Mouse (Mus musculus): ENCODE results near the gene Uck1. TPM values are rescaled to one million over a fixed set of nuclear protein-coding genes. Genes with fewer than 3 reads are reported as not detected.
A peak's percentile ranks its signal among the peaks of the same experiment; 100 is the strongest.

Uck1 gene
- polyA plus RNA-seq (2012; fragmentation: generic; extraction: Trizol): 47.7 TPM
- long read RNA-seq, experiment 1, transcript Uck1-201 (7 exons, 2,005 nt): major isoform, 30 of 36 reads
- long read RNA-seq, experiment 1, partial matches to known transcripts: 1 of 36 reads
- long read RNA-seq, experiment 1, other reads (novel, unspliced or antisense): 5 of 36 reads
- long read RNA-seq, experiment 2, transcript Uck1-201 (7 exons, 2,005 nt): major isoform, 250 of 257 reads
- long read RNA-seq, experiment 2, partial matches to known transcripts: 2 of 257 reads
- long read RNA-seq, experiment 2, other reads (novel, unspliced or antisense): 5 of 257 reads

DNA sequence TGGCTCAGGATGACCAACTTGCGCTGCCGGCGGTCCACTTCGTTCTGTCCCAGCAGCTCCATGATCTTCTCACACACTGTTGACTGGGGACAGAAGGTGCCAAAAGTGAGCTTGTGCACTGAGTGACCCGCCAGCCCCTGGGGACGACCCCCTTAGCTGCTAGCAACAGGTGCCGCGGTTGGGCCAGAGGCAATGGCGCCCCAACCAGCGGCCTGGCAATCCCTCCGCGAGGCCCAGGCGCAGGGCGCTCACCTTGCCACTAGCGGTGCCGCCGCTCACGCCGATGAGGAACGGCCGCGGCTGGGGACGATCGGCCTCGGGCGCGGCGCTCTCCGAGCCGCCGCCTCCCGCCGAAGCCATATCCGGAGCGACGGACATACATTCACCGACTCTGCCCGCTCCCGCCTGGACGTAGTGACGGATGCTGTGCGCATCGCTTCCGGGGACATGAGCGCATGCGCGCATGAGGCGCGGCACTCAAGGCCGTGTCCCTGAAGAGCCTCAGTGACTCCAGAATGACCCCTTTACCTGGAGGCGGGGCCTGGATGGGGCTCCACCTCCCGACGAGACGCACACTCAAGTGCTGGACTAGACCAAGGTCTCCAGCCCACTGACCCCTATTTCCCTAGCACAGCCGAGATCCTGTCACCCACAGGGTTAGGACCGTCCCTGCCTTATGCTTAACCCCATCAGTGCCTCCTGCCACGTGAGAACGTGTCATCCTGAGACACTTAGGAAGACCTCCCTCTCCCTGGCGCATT is at the start of gene Uck1:
TSS of gene Uck1 (minus strand) at position 503 of the 761 bp plus-strand sequence.
- H3K27me3 ChIP-seq (ENCODE audit: control insufficient read depth, insufficient read depth, insufficient read length): no peaks in the 10 kb centered on the region
- peaks cover 20% of the 10 kb centered on the region for H3K79me2 ChIP-seq (ENCODE audit: control insufficient read depth, insufficient read depth)
- no peak for TF ChIP-seq USF1 (IDR thresholded peaks at IDR 0.05; ENCODE audit: low read depth)
- TF ChIP-seq MAX (IDR thresholded peaks at IDR 0.05): peak; percentile 84
- H3K79me3 ChIP-seq (ENCODE audit: low read depth): peaks cover 12% of the 10 kb centered on the region
- peak within 1 kb of the TSS; percentile 71 for H3K4me3 ChIP-seq (ENCODE audit: insufficient read depth, poor library complexity, severe bottlenecking)
- H3K36me3 ChIP-seq (ENCODE audit: control insufficient read depth, insufficient read depth): peaks cover 34% of the 10 kb centered on the region
- peak within 1 kb of the TSS; percentile 95 for H3ac ChIP-seq (ENCODE audit: control insufficient read depth, insufficient read length, low read depth)

DNA sequence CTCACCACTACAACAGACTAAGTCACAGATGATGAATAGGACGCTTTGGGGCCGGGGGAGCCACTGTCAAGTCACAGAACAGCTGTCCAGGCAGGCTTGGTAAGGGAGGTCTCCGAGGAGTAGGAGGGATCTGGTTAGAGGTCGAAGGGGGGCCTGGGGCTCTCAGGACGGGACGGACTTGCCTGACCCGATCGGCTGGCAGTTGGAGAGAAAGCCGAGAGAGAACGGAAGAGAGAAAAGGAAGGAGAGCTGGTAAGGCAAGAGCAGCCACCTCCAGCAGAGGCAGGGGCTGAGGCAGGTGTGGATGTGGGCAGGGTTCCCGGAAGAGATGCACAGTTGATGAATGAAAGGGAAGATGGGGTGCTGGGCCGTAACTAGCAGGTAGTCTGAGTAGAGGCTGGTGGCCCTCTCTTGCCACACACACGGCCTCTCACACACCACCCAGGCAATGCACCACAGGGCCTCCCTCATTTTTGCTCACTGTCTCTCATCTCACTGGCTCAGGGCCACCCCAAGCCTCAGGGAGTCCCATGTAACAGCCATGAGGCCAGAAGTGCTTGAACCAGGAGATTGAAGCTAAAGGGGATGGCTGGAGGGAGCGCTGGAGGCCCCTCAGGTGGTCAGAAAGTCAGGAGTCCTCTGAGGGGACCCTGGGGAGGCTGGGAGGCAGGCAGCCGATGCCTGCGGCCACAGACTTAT is 49.1 kb upstream of the Uck1 start:
- no peak overlapping the region for H3K4me3 ChIP-seq (ENCODE audit: insufficient read depth, poor library complexity, severe bottlenecking)
- H3K27me3 ChIP-seq (ENCODE audit: control insufficient read depth, insufficient read depth, insufficient read length): no peaks in the 10 kb centered on the region
- H3K79me2 ChIP-seq (ENCODE audit: control insufficient read depth, insufficient read depth): no peaks in the 10 kb centered on the region
- H3K36me3 ChIP-seq (ENCODE audit: control insufficient read depth, insufficient read depth): peaks cover 46% of the 10 kb centered on the region
- no peaks in the 10 kb centered on the region for H3K79me3 ChIP-seq (ENCODE audit: low read depth)
- no peak overlapping the region for H3ac ChIP-seq (ENCODE audit: control insufficient read depth, insufficient read length, low read depth)
- no peak for TF ChIP-seq MAX (IDR thresholded peaks at IDR 0.05)
- TF ChIP-seq FOSL1 (IDR thresholded peaks at IDR 0.05; ENCODE audit: insufficient read depth, low read length, poor library complexity, severe bottlenecking): no peak
- TF ChIP-seq USF1 (IDR thresholded peaks at IDR 0.05; ENCODE audit: low read depth): no peak
- no peak for TF ChIP-seq MYOG (IDR thresholded peaks at IDR 0.05; ENCODE audit: control insufficient read depth, extremely low read depth, insufficient read length)
- TF ChIP-seq CTCF (IDR thresholded peaks at IDR 0.05; ENCODE audit: control insufficient read depth, insufficient read depth, insufficient read length): no peak
- TF ChIP-seq CEBPB (IDR thresholded peaks at IDR 0.05; ENCODE audit: low read depth): no peak
- TF ChIP-seq MYOD1 (IDR thresholded peaks at IDR 0.05; ENCODE audit: control insufficient read depth, insufficient read length, low read depth): no peak

DNA sequence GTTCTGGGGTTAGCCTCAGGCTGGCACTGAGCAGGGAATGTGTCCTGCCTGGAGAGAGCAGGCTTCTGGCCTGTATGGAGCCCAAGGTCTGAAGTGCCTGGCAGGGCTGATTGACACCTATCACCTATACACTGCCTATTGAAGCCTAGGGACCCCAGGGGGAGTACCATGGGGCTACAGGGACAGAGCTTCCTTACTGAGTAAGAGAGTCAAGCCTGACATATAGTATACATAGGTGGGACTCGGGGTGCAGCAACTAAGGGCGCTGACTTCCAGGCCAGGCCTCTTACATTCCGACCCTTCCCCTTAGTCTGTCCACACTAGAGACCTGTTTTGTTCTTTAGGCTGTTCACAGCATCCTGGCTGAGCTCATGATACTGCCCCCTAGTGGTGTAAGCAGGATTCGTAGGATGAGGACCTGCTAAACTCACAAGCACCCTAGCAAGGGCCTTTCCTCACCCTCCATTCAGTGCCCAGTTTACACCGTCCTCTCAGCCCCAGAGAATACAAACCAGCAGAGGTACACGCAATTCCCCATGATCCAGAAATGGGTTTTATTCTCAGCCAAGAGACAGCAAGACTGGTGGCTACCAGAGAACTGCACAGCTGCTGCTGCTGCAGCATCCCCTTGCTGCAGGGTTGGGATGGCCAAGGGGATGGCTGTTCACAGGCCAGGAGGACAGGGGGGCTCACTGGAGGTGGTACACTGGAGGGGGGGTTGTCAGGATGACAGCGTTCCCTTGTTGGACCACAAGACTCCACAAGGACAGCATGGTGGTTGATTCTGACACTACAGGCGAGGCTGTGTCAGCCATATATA is 48.2 kb upstream of the Uck1 start:
- no peak for TF ChIP-seq CEBPB (IDR thresholded peaks at IDR 0.05; ENCODE audit: low read depth)
- TF ChIP-seq CTCF (IDR thresholded peaks at IDR 0.05; ENCODE audit: control insufficient read depth, insufficient read depth, insufficient read length): peak; percentile 60
- TF ChIP-seq MYOG (IDR thresholded peaks at IDR 0.05; ENCODE audit: control insufficient read depth, extremely low read depth, insufficient read length): no peak
- TF ChIP-seq MAX (IDR thresholded peaks at IDR 0.05): no peak
- no peak for TF ChIP-seq FOSL1 (IDR thresholded peaks at IDR 0.05; ENCODE audit: insufficient read depth, low read length, poor library complexity, severe bottlenecking)
- no peak overlapping the region for H3ac ChIP-seq (ENCODE audit: control insufficient read depth, insufficient read length, low read depth)
- no peaks in the 10 kb centered on the region for H3K79me3 ChIP-seq (ENCODE audit: low read depth)
- peaks cover 55% of the 10 kb centered on the region for H3K36me3 ChIP-seq (ENCODE audit: control insufficient read depth, insufficient read depth)
- no peaks in the 10 kb centered on the region for H3K27me3 ChIP-seq (ENCODE audit: control insufficient read depth, insufficient read depth, insufficient read length)
- no peaks in the 10 kb centered on the region for H3K79me2 ChIP-seq (ENCODE audit: control insufficient read depth, insufficient read depth)
- H3K4me3 ChIP-seq (ENCODE audit: insufficient read depth, poor library complexity, severe bottlenecking): no peak overlapping the region

DNA sequence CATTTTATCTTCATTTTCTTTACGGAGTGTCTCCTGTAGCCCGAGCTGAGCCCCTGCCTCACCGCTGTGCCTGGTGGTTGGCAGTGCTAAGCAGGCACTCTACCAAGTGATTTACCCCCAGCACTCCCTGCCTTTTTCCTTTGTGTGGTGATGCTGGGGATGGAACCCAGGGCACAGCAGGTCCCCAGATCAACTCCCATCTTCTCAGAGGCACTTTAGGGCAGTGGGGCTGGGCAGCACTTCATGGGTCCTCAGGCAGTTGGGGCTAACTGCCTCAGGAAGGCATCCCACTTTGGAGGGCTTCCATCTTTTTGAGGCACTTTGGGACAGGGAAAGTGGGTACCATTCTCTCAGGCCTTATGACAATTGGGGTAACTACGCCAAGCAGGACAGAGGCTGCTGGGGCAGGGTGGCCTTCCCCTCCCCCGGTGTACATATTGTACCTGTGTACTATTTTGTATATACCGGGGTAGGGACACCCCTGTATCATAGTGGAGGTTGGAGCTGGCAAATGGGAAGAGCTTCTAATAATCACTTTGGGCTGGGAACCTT is 47.4 kb upstream of the Uck1 start:
- TF ChIP-seq CTCF (IDR thresholded peaks at IDR 0.05; ENCODE audit: control insufficient read depth, insufficient read depth, insufficient read length): no peak
- TF ChIP-seq USF1 (IDR thresholded peaks at IDR 0.05; ENCODE audit: low read depth): no peak
- no peak for TF ChIP-seq MYOD1 (IDR thresholded peaks at IDR 0.05; ENCODE audit: control insufficient read depth, insufficient read length, low read depth)
- no peak for TF ChIP-seq CEBPB (IDR thresholded peaks at IDR 0.05; ENCODE audit: low read depth)
- TF ChIP-seq MYOG (IDR thresholded peaks at IDR 0.05; ENCODE audit: control insufficient read depth, extremely low read depth, insufficient read length): no peak
- no peak for TF ChIP-seq MAX (IDR thresholded peaks at IDR 0.05)
- TF ChIP-seq FOSL1 (IDR thresholded peaks at IDR 0.05; ENCODE audit: insufficient read depth, low read length, poor library complexity, severe bottlenecking): no peak
- no peak overlapping the region for H3K4me3 ChIP-seq (ENCODE audit: insufficient read depth, poor library complexity, severe bottlenecking)
- no peaks in the 10 kb centered on the region for H3K79me2 ChIP-seq (ENCODE audit: control insufficient read depth, insufficient read depth)
- no peaks in the 10 kb centered on the region for H3K27me3 ChIP-seq (ENCODE audit: control insufficient read depth, insufficient read depth, insufficient read length)
- peaks cover 63% of the 10 kb centered on the region for H3K36me3 ChIP-seq (ENCODE audit: control insufficient read depth, insufficient read depth)
- H3ac ChIP-seq (ENCODE audit: control insufficient read depth, insufficient read length, low read depth): no peak overlapping the region
- H3K79me3 ChIP-seq (ENCODE audit: low read depth): no peaks in the 10 kb centered on the region

DNA sequence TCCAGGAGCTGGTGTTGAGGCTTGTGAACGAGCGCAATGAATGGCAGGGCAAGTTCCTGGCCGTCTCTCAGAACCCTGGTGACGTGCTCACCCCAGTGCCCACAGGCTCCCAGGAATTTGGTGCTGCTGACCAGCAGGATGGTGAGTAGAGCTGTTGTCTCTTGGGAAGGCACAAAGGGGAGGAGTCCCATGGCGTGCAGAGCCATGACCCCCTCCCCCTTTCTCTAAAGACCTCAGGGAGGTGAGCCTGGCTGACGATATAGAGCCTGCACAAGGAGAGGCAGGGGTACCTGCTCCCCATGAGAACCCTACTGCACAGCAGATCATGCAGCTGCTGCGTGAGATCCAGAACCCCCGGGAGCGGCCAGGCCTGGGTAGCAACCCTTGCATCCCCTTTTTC is 46.2 kb upstream of the Uck1 start:
- peaks cover 63% of the 10 kb centered on the region for H3K36me3 ChIP-seq (ENCODE audit: control insufficient read depth, insufficient read depth)

More for the DNA sequence above, 46.2 kb upstream of the Uck1 start:
- Histone ChIP-seq H3K79me3 (ENCODE audit: low read depth) (no peaks in the 10 kb centered on the region), H3ac (ENCODE audit: control insufficient read depth, insufficient read length, low read depth) (no peak overlapping the region), H3K79me2 (ENCODE audit: control insufficient read depth, insufficient read depth) (no peaks in the 10 kb centered on the region), H3K27me3 (ENCODE audit: control insufficient read depth, insufficient read depth, insufficient read length) (no peaks in the 10 kb centered on the region), H3K4me3 (ENCODE audit: insufficient read depth, poor library complexity, severe bottlenecking) (no peak overlapping the region)
- TF ChIP-seq MAX (IDR thresholded peaks at IDR 0.05) (no peak), CTCF (IDR thresholded peaks at IDR 0.05; ENCODE audit: control insufficient read depth, insufficient read depth, insufficient read length) (no peak), MYOG (IDR thresholded peaks at IDR 0.05; ENCODE audit: control insufficient read depth, extremely low read depth, insufficient read length) (no peak), CEBPB (IDR thresholded peaks at IDR 0.05; ENCODE audit: low read depth) (no peak), FOSL1 (IDR thresholded peaks at IDR 0.05; ENCODE audit: insufficient read depth, low read length, poor library complexity, severe bottlenecking) (no peak), MYOD1 (IDR thresholded peaks at IDR 0.05; ENCODE audit: control insufficient read depth, insufficient read length, low read depth) (no peak), USF1 (IDR thresholded peaks at IDR 0.05; ENCODE audit: low read depth) (no peak)
